Mouse (Mus musculus) left cerebral cortex, adult 2 months (tissue): Measurements from ENCODE around the gene Itgav. TPM values are rescaled to one million over a fixed set of nuclear protein-coding genes. Genes with fewer than 3 reads are reported as not detected.

ENCODE experiments used
- DNase-seq, 2 experiments: peaks; one replicate each; pipeline ENCODE4 v3.0.0; 2021 to 2022; ENCODE audit warnings: low spot score in 2 of 2, mixed read lengths in 1 of 2; ENCODE audit errors: extremely low spot score in 1 of 2
- H3K27ac ChIP-seq: fragments of 200-600 bp; 2 replicates; pipeline ENCODE4 v1.8.1; 2022
- H3K4me3 ChIP-seq: fragments of 200-600 bp; 2 replicates; pipeline ENCODE4 v1.8.1; 2022
- CTCF ChIP-seq: fragments of 200-600 bp; IDR thresholded peaks from 2 replicates; pipeline ENCODE4 v1.8.1; 2022; ENCODE audit warnings: antibody characterized with exemption, mild to moderate bottlenecking, moderate library complexity
- intact Hi-C: fragments of 180-260 bp; cut with DNase I; formaldehyde crosslinking; loops from one replicate; pipeline ENCODE4 v1.15.1; 2025
- long read RNA-seq, 2 experiments: library from polyadenylated mRNA; stranded (forward); transcript quantifications; one replicate each; pipeline ENCODE4 v2.0.0; 2021; ENCODE audit warnings: borderline mapping rate in 2 of 2
- total RNA-seq, 2 experiments: library from RNA; stranded (reverse); gene quantifications; 2 replicates each; pipeline ENCODE4 v1.2.3; 2021

Itgav gene
- total RNA-seq: 100 to 1,000 TPM; 135 to 149 TPM
- long read RNA-seq, experiment 1, full-length matches to known transcripts: 27 of 100 reads
- long read RNA-seq, experiment 1, partial matches to known transcripts: 17 of 100 reads
- long read RNA-seq, experiment 1, other reads (novel, unspliced or antisense): 56 of 100 reads
- long read RNA-seq, experiment 2, full-length matches to known transcripts: 19 of 71 reads
- long read RNA-seq, experiment 2, partial matches to known transcripts: 12 of 71 reads
- long read RNA-seq, experiment 2, other reads (novel, unspliced or antisense): 40 of 71 reads

DNA sequence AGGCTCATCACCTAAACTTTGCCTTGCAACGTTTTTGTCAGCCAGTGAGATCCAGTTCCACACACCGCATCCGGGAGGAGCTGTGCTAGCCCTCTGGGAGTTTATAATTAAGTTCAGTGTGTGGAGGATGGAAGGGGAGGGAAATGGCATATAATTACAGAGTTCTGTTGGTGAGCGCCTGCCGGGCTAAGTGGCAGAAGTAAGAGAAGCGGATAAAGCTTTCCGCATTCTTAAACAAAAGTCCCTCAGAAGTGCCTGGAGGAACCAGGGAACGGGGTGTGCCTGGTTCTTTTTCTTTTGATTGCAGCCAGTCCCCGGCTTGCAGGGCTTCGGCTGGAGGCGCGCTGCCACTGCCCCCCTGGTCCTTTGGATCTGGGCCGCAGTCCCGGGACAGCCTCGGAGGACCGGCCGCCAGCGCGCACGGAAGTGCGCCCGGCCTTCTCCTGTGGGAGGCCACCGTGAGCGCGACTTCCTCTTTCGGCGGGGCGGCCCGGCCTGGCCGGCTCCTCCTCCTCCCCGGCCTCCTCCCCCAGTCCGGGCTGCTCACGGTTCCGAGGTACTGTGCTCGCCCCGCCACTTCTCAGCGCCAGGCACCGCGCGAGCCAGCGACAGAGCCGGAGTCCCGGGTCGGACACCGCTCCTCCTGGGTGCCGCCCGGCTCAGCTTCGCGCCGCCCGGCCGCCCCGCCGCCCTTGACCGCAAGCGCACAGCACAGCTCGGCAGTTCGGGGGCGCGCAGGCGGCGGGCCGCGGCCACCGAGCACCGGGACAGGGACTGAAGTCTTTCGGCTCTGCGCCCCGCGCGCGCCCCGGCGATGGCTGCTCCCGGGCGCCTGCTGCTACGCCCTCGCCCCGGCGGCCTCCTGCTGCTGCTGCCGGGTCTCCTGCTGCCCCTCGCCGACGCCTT is at the start of gene Itgav:
Itgav (plus strand) TSS at position 477 of the 906 bp plus-strand sequence.
- TF ChIP-seq CTCF: no peak
- peak within 1 kb of the TSS; percentile 85 for H3K27ac ChIP-seq
- peak; percentile 80 to 88 for DNase-seq
- peak within 1 kb of the TSS; percentile 52 for H3K4me3 ChIP-seq
- intact Hi-C loops: loop anchor here (1.0 to 2.0 kb wide), 4 partner anchors 21 to 79 kb away; partner anchors contain the start of gene Zc3h15

GRCm38 (mm10) chr2:83674421-83674820 is 49.8 kb upstream of the Itgav start:
- no peak for TF ChIP-seq CTCF
- intact Hi-C loops: no loop called here
- Histone ChIP-seq H3K4me3 (no peak overlapping the region), H3K27ac (no peak overlapping the region)
- DNase-seq: no peak

- no peak for DNase-seq
- Histone ChIP-seq H3K27ac (no peak overlapping the region), H3K4me3 (no peak overlapping the region)
- no peak for TF ChIP-seq CTCF
- intact Hi-C loops: no loop called here
Observed at GRCm38 (mm10) chr2:83674896-83675295, 49.3 kb upstream of the Itgav start.

GRCm38 (mm10) chr2:83675681-83676080 is 48.5 kb upstream of the Itgav start:
- Histone ChIP-seq H3K4me3 (no peak overlapping the region), H3K27ac (no peak overlapping the region)
- DNase-seq: no peak
- intact Hi-C loops: no loop called here
- TF ChIP-seq CTCF: no peak

DNA sequence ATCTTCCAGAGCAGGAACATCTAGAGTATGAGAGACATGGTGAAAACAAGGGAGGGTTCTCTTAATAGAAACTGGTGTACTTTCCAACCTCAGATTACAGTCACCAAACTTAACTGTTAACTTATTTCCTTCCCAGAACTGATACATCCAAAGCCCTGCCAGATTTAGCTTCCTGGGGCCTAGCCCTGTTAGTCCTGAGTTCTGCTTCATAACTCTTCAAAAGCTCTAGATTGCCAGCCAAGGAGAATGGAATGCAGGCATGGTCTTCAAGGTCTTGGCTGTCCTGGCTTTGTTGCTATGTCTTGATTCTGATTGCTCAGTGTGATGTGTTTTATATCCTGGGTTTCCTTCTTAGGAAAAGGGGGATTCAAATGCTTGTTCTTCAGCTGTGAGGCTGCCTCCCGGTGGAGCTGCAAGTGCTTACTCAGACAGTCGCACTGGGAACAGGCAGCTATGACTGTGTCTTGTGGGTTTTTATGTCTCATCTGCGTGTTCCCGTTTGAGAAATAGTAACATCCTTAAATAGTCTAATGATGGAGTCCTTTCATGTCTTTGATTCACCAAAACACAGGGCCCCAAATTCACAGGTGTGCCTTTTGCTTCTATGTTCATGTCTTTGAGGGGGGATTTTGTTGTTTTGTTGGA is 47.8 kb upstream of the Itgav start:
- no peak overlapping the region for H3K4me3 ChIP-seq
- TF ChIP-seq CTCF: no peak
- no peak overlapping the region for H3K27ac ChIP-seq
- no peak for DNase-seq
- intact Hi-C loops: no loop called here

GRCm38 (mm10) chr2:83681332-83681731 is 42.9 kb upstream of the Itgav start:
- DNase-seq: no peak
- Histone ChIP-seq H3K4me3 (no peak overlapping the region), H3K27ac (no peak overlapping the region)
- no peak for TF ChIP-seq CTCF
- intact Hi-C loops: no loop called here

GRCm38 (mm10) chr2:83681785-83682184 is 42.4 kb upstream of the Itgav start:
- DNase-seq: no peak
- intact Hi-C loops: no loop called here
- no peak for TF ChIP-seq CTCF
- H3K4me3 ChIP-seq: no peak overlapping the region
- no peak overlapping the region for H3K27ac ChIP-seq

GRCm38 (mm10) chr2:83682282-83682681 is 41.9 kb upstream of the Itgav start:
- TF ChIP-seq CTCF: no peak
- no peak overlapping the region for H3K4me3 ChIP-seq
- DNase-seq: no peak
- H3K27ac ChIP-seq: no peak overlapping the region
- intact Hi-C loops: no loop called here

- TF ChIP-seq CTCF: no peak
- DNase-seq: no peak
- H3K4me3 ChIP-seq: no peak overlapping the region
- intact Hi-C loops: no loop called here
- no peak overlapping the region for H3K27ac ChIP-seq
Observed at GRCm38 (mm10) chr2:83683731-83684519, 40.3 kb upstream of the Itgav start.

- DNase-seq: no peak
- no peak for TF ChIP-seq CTCF
- no peak overlapping the region for H3K4me3 ChIP-seq
- intact Hi-C loops: no loop called here
- no peak overlapping the region for H3K27ac ChIP-seq
Observed at GRCm38 (mm10) chr2:83684691-83685090, 39.5 kb upstream of the Itgav start.

GRCm38 (mm10) chr2:83690372-83690771 is 33.8 kb upstream of the Itgav start:
- H3K27ac ChIP-seq: no peak overlapping the region
- H3K4me3 ChIP-seq: no peak overlapping the region
- intact Hi-C loops: no loop called here
- TF ChIP-seq CTCF: no peak
- DNase-seq: no peak
